Mouse (Mus musculus) retina, postnatal 1 day (tissue): ENCODE results near the gene Wdr38.

Experiments
- DNase-seq: peaks from one replicate; pipeline ENCODE4 v3.0.0-alpha.2; 2012

Wdr38 gene

DNA sequence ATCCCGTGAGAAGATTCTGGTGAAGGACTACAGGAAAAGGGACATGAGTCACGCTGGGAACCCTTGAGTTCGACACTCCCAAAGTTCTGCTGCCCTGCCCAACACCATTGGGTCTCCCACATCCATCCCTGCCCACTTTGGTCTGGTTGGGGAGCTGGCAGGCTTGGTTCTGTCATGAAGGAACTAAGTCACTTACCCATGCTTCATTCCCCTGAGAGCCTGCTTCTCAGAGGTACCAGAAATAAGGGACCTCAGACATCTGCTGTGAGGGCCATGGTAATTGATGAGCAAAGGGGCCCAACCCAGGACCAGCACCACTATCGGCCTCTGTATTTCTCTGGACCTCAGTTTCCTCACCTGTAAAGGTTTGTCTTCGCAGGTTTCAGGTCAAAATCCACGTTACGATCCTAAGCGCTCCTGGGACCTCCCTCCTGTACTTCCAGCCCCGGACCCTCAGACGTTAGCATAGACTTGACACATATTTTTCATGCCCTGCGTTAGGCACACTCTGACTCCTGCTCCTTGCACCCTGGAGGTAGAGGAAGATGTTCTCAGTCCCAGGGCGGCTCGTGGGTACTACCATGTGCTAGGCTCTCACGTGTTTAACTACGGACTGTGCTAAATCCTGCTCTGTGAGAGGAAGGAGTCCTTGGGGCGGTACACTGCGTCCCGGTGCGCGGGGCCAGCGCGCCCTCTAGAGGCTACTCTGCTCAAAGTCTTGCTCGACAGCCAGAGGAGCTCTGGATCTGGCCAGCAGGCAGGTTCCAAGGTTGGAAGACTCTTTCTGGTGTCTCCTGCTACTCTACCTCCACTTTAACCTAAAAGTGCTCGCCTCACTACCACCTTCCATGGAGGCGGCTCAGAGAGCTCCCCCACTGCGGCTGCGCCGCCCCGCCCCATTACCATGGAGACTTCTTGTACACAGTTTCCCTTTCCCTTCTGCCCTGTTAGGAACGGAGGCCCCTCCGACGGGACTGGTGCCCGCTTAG is at the start of gene Wdr38:
TSS of gene Wdr38 (plus strand) at position 91 of the 989 bp plus-strand sequence.
- peak; percentile 88 for DNase-seq

- DNase-seq, result no peak
Observed at GRCm38 (mm10) chr2:38947566-38947965, 49.7 kb upstream of the Wdr38 start.

- peak; percentile 30 for DNase-seq
Observed at GRCm38 (mm10) chr2:38950281-38950719, 47.0 kb upstream of the Wdr38 start.

- no peak for DNase-seq
Observed at GRCm38 (mm10) chr2:38953152-38953883, 44.0 kb upstream of the Wdr38 start.

DNA sequence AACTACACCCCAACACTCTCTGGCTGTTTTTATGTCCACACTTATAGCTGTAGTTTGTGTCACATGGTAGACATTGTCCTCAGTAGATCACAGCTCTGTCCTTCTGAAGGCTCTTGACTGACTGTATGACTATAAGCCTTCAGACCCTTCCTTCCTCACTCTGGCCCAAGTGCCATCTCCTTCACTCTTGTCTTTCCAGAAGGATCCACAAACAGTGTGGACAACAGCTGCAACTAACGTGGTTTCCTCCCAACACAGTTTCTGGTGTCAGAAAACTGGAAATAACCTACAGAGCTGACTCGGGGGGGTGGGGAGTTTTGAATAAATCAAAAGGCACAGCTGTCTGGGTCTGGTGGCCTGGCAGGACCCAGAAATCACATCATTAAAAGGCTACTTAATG is 41.2 kb upstream of the Wdr38 start:
- DNase-seq, result no peak

GRCm38 (mm10) chr2:38957671-38958223 is 39.5 kb upstream of the Wdr38 start:
- DNase-seq, result no peak

- DNase-seq, result no peak
Observed at GRCm38 (mm10) chr2:38964198-38964597, 33.1 kb upstream of the Wdr38 start.

DNA sequence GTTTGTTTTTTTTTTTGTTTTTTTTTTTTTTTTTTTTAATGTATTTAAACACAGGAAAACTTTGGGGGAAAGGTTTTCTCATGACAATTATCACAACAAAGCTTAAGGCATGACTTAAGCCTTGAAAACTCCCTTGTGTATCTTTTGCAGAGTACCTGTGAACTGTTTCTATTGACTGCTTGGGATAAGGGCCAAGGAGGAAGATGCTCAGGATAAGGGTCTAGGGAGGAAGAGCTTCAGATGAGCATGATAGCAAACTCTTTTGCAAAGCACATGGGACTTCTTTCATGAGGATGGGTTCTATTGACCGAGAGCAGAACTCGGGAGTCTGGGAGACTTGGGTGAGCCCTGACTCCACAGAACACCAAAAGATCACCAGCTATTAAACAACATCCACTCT is 27.6 kb upstream of the Wdr38 start:
- no peak for DNase-seq

DNA sequence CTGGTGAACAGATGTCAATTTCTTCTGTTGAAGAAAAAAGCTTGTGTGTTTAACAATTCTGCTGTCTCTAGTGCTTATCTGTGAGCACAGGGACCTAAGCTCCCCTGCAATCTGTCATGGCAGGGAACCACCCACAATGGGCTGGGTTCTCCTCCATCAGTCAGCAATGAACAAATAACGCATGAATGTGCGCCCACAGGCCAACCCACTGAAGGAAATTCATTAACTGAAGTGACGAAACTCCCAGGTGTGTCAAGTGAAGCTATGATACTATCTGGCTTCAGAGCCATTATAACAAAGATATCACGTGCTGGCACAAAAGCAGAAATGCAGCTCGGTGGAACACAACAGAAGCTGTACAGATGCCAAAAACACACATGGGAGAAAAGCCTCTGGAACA is 27.2 kb upstream of the Wdr38 start:
- no peak for DNase-seq

DNA sequence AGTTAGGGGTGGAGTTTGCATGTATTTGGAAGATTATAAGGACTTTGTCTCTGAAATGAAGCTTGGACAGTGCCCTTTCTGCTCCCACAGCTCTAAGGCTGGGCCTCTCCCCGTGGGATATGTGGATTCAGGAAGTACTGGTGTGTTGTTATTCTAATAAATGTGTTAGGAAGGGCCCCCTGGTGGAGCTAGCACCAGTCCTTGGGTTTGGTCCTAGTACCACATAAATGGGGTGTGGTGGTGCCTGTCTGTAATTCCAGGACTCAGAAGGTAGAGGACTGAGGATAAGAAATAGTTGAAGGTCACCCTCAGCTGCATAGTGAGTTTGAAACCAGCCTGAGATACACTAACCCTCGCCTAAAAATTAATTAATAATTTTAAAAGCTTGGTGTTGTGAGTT is 24.1 kb upstream of the Wdr38 start:
- DNase-seq, result no peak

GRCm38 (mm10) chr2:38973701-38974100 is 23.6 kb upstream of the Wdr38 start:
- DNase-seq, result no peak

GRCm38 (mm10) chr2:38974171-38974570 is 23.1 kb upstream of the Wdr38 start:
- DNase-seq, result no peak

GRCm38 (mm10) chr2:38975181-38975580 is 22.1 kb upstream of the Wdr38 start:
- DNase-seq, result no peak

DNA sequence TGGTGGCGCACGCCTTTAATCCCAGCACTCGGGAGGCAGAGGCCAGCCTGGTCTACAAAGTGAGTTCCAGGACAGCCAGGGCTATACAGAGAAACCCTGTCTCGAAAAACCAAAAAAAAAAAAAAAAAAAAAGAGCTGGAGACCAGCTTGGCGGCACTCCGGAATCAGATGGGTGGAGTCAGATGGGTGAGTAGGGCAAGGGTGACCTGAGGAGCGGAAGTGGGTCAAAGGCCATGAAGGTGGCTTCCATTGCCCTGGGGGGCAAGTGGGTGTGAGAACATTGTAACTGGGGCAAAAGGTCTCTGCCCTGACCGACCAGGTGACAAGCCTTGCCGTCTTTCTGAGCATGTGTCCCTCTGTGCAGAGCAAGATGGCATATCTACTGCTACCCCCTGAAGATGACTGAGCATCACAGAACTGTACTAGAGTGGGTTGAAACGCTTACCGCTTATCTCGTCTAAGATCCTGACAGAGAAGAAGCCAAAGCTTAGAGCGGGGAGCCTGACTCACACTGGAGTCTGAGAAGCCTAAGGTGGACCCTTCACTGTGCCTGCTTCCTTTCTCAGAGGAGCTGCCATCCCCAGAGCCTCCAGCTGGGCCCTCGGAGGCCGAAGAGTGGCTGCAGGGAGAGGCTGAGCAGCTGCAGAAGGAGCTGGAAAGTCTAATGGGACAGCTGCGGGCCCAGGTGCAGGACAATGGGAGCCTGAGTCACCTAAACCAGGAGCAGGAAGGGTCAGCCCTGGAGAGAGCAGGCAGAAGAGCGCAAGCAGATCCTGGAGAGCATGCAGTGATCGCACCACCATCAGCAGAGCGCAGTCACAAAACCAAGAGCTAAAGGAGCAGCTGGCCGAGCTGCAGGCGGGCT is 21.1 kb upstream of the Wdr38 start:
- no peak for DNase-seq

- DNase-seq, result no peak
Observed at GRCm38 (mm10) chr2:38977837-38978236, 19.4 kb upstream of the Wdr38 start.

GRCm38 (mm10) chr2:38983456-38983855 is 13.8 kb upstream of the Wdr38 start:
- no peak for DNase-seq

GRCm38 (mm10) chr2:38986580-38986979 is 10.7 kb upstream of the Wdr38 start:
- no peak for DNase-seq

DNA sequence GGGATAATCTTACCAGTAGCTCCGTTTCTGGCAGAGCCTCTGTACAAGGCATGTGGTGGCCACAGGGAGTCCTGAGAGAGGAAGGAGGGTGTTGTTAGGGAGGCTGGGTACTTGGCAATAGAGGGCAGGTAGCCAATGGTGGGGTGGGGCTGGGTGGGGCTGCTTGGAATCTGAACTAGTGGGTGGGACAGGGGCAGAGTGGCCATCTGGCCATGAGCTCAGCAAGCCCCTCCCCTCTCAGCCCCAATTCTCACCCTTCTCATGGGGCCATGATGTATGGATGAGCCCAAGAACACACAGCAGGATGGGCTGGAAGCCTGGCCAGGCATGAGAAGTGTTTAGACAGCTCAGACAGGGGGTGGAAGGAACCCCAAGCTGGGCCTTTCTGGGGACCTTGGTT is 9.9 kb upstream of the Wdr38 start:
- DNase-seq, result no peak

GRCm38 (mm10) chr2:38987803-38988510 is 9.3 kb upstream of the Wdr38 start:
- no peak for DNase-seq

- no peak for DNase-seq
Observed at GRCm38 (mm10) chr2:38988929-38989328, 8.3 kb upstream of the Wdr38 start.

DNA sequence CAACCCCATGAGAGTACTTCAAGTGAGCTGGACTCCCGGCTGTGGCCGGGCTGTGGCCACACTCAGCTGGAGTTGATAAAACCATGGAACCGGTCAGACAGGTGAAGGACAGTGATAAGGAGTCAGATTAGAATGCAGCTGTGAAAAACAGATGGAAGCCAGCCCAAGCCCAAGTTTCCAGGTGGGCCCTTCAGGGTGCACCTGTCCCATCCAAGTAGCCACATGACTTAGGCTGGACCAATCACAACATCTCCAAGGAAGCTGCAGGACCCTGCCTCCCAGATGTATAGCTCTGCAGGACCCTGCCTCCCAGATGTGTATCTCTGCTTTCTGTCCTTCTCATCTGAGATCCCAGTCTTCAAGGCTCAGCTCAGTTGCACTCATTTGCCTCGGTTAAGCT is 5.3 kb upstream of the Wdr38 start:
- no peak for DNase-seq

- no peak for DNase-seq
Observed at GRCm38 (mm10) chr2:38992452-38992851, 4.8 kb upstream of the Wdr38 start.
